8 mouse cellular contexts compared by ENCODE assay signal in the genomic region with DNA sequence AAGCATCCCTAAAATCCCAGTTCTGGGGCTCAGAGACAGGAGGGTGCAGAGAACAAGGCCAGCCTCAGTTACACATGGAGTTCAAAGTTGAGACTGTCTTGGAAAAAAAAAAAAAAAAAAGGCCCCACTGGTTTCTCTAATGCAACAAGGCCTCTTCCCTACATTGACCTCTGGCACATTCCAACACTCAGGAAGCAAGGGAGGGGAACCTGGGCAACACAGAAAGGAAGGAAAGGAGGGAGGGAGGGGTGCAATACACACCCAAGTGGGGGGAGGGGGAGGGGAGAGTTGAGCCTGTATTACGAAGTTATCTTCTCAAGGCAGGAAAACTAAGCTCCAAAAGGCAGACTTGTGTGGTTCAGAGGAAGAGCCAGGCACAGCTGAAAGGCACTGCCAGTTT. TPM values are rescaled to one million over a fixed set of nuclear protein-coding genes. Genes with fewer than 3 reads are reported as not detected.
DNase-seq lines count a peak whose midpoint lies in the region; ATAC-seq lines count a peak whose summit lies in the region.

No protein-coding gene starts in this region.

- no peaks in the 10 kb centered on the region for H3K9me3 ChIP-seq in heart, embryonic 13.5 days
- H3K9me3 ChIP-seq in kidney, embryonic 16.5 days (ENCODE audit: low read length), result peaks cover 3% of the 10 kb centered on the region; the same call in 1 of the 2 replicates
- H3K9me3 ChIP-seq in neural tube, embryonic 12.5 days, result no peaks in the 10 kb centered on the region

- no peaks in the 10 kb centered on the region for H3K27me3 ChIP-seq in heart, embryonic 13.5 days (replicated peaks)
- no peaks in the 10 kb centered on the region for H3K27me3 ChIP-seq in kidney, embryonic 16.5 days (ENCODE audit: insufficient read depth, low read length)
- H3K27me3 ChIP-seq in neural tube, embryonic 12.5 days (replicated peaks), result no peaks in the 10 kb centered on the region

- no peak for ATAC-seq in heart, embryonic 13.5 days (ENCODE audit: extremely low read depth, insufficient number of reproducible peaks, low FRiP score, low TSS enrichment)
- ATAC-seq in kidney, embryonic 16.5 days (ENCODE audit: low FRiP score, low TSS enrichment), result peak; percentile 78
- peak; percentile 11; the same call in 1 of the 2 replicates for ATAC-seq in neural tube, embryonic 12.5 days (ENCODE audit: low FRiP score, low read depth)
- no peak for ATAC-seq in megakaryocyte progenitor cell, adult 5-6 weeks (replicated peaks; ENCODE audit: poor library complexity)
- ATAC-seq in megakaryocyte, adult 5-6 weeks (ENCODE audit: poor library complexity, severe bottlenecking), result no peak

- peaks cover 39% of the 10 kb centered on the region for H3K4me1 ChIP-seq in heart, embryonic 13.5 days
- H3K4me1 ChIP-seq in kidney, embryonic 16.5 days (ENCODE audit: insufficient read depth, low read length), result peaks cover 17% of the 10 kb centered on the region
- H3K4me1 ChIP-seq in neural tube, embryonic 12.5 days, result peaks cover 16% of the 10 kb centered on the region

- H3K27ac ChIP-seq in heart, embryonic 13.5 days (replicated peaks), result peak overlapping the region; percentile 89
- H3K27ac ChIP-seq in kidney, embryonic 16.5 days (ENCODE audit: low read length), result peak overlapping the region; percentile 71
- H3K27ac ChIP-seq in neural tube, embryonic 12.5 days, result no peak overlapping the region

- H3K36me3 ChIP-seq in heart, embryonic 13.5 days, result peaks cover 14% of the 10 kb centered on the region
- no peaks in the 10 kb centered on the region for H3K36me3 ChIP-seq in kidney, embryonic 16.5 days (ENCODE audit: insufficient read depth, low read length)
- no peaks in the 10 kb centered on the region for H3K36me3 ChIP-seq in neural tube, embryonic 12.5 days

- peak overlapping the region; percentile 13; the same call in 1 of the 2 replicates for H3K4me2 ChIP-seq in heart, embryonic 13.5 days
- no peak overlapping the region for H3K4me2 ChIP-seq in kidney, embryonic 16.5 days (replicated peaks; ENCODE audit: low read depth, low read length)
- H3K4me2 ChIP-seq in neural tube, embryonic 12.5 days (replicated peaks), result no peak overlapping the region

- H3K4me3 ChIP-seq in heart, embryonic 13.5 days, result no peak overlapping the region
- H3K4me3 ChIP-seq in kidney, embryonic 16.5 days (ENCODE audit: low read length), result no peak overlapping the region
- H3K4me3 ChIP-seq in neural tube, embryonic 12.5 days, result no peak overlapping the region

- peak overlapping the region; percentile 44; the same call in 1 of the 2 replicates for H3K9ac ChIP-seq in heart, embryonic 13.5 days
- H3K9ac ChIP-seq in kidney, embryonic 16.5 days (replicated peaks; ENCODE audit: low read length), result no peak overlapping the region
- H3K9ac ChIP-seq in neural tube, embryonic 12.5 days, result no peak overlapping the region

- WGBS in heart, embryonic 13.5 days, result 0% methylated on average over 1 of the region's 1 CpGs
- WGBS in kidney, embryonic 16.5 days, result 13% methylated on average over 1 of the region's 1 CpGs
- 14% methylated on average over 1 of the region's 1 CpGs for WGBS in neural tube, embryonic 12.5 days

- DNase-seq in 3134 (ENCODE audit: extremely low read depth, insufficient read length, low spot score) (peak; percentile 40), adipocyte (ENCODE audit: low spot score) (peak; percentile 86)
- DNase-seq in left cerebral cortex, adult 8-10 months (ENCODE audit: low spot score in 2 of 2), result no peak

RNA-seq across cellular contexts. Expression of a gene that starts 13.4 kb away (rescaled TPM):
- 4.1 and 5.4 TPM in 2 replicates for polyA plus RNA-seq in heart, embryonic 13.5 days (2015; fragmentation: Nextera tagmentation; extraction: Ambion mirVana)
- polyA plus RNA-seq in kidney, embryonic 16.5 days (2015; fragmentation: Nextera tagmentation; extraction: Ambion mirVana), result 1.4 and 1.7 TPM in 2 replicates
- 0.93 and 1.1 TPM in 2 replicates for polyA plus RNA-seq in neural tube, embryonic 12.5 days (2016; fragmentation: Nextera tagmentation; extraction: Ambion mirVana)
- total RNA-seq in megakaryocyte progenitor cell, adult 5-6 weeks (2015), result not detected in 2 replicates
- total RNA-seq in megakaryocyte progenitor cell, adult 5-6 weeks (2017), result not detected in 2 replicates
- total RNA-seq in left cerebral cortex, adult 8-10 months (2022), result 10 to 100 TPM in 1 of 4 experiments, 1 to 10 TPM in 3; 9.2 to 12.1 (median 9.6) TPM
- 0.42 TPM in 1 of 2 replicates, not detected in the other for total RNA-seq in megakaryocyte, adult 5-6 weeks (2015)
- total RNA-seq in megakaryocyte, adult 5-6 weeks (2017), result 0.33 TPM in 1 of 2 replicates, not detected in the other

Comparison
In these comparisons a context has a peak if more than half of its experiments do, and no peak if none do; other contexts are left out.
1. DNase-seq: peak in 3134 (single experiment) and adipocyte (single experiment); none in left cerebral cortex, adult 8-10 months (0 of 2).
2. ATAC-seq: peak in kidney, embryonic 16.5 days (single experiment) and neural tube, embryonic 12.5 days (single experiment); none in heart, embryonic 13.5 days (single experiment), megakaryocyte progenitor cell, adult 5-6 weeks (single experiment) and megakaryocyte, adult 5-6 weeks (single experiment).
3. RNA of a gene that starts 13.4 kb away (total RNA-seq): 9.2 to 12.1 TPM in left cerebral cortex, adult 8-10 months; 0.33 to 0.42 TPM in megakaryocyte, adult 5-6 weeks and not detected in megakaryocyte progenitor cell, adult 5-6 weeks; every median in the first group is over 4 times any median in the second.